Mouse (Mus musculus) kidney, embryonic 14.5 days (tissue): Measurements from ENCODE around the gene Ntn4. TPM values are rescaled to one million over a fixed set of nuclear protein-coding genes. Genes with fewer than 3 reads are reported as not detected.

Source experiments
- ATAC-seq: fragments of 200-750 bp; cut with Nextera tagmentation; 2 replicates; pipeline ENCODE4 v1.8.0; 2017; ENCODE audit warnings: moderate number of reproducible peaks, mild to moderate bottlenecking, moderate TSS enrichment, moderate library complexity; ENCODE audit not compliant: low FRiP score, low TSS enrichment
- H3K27ac ChIP-seq: fragments of 300-500 bp; sonication (generic); 2 replicates; pipeline ENCODE4 v1.5.1; 2014; ENCODE audit warnings: low read depth, mild to moderate bottlenecking, low read length, moderate library complexity, mixed read lengths
- H3K27me3 ChIP-seq: fragments of 300-500 bp; sonication (generic); 2 replicates; pipeline ENCODE4 v1.6.1; 2014; ENCODE audit warnings: mild to moderate bottlenecking, low read length; ENCODE audit not compliant: control insufficient read depth, insufficient read depth
- H3K36me3 ChIP-seq: fragments of 300-500 bp; sonication (generic); 2 replicates; pipeline ENCODE4 v1.6.1; 2014; ENCODE audit warnings: low read length, mixed read lengths; ENCODE audit not compliant: control insufficient read depth, insufficient read depth
- H3K4me1 ChIP-seq: fragments of 300-500 bp; sonication (generic); 2 replicates; pipeline ENCODE4 v1.6.1; 2014; ENCODE audit warnings: low read length, mixed read lengths; ENCODE audit not compliant: control insufficient read depth, insufficient read depth
- H3K4me2 ChIP-seq: fragments of 300-500 bp; sonication (generic); replicated peaks from 2 replicates; pipeline ENCODE4 v1.6.1; 2014; ENCODE audit warnings: low read depth, mild to moderate bottlenecking, low read length
- H3K4me3 ChIP-seq: fragments of 300-500 bp; sonication (generic); 2 replicates; pipeline ENCODE4 v1.5.1; 2014; ENCODE audit warnings: mild to moderate bottlenecking, low read length
- H3K9ac ChIP-seq: fragments of 300-500 bp; sonication (generic); 2 replicates; pipeline ENCODE4 v1.6.1; 2014; ENCODE audit warnings: low read depth, mild to moderate bottlenecking, low read length, moderate library complexity
- H3K9me3 ChIP-seq: fragments of 300-500 bp; sonication (generic); 2 replicates; pipeline ENCODE4 v1.6.1; 2016; ENCODE audit warnings: low read length; ENCODE audit not compliant: control insufficient read depth
- WGBS: fragments of 180-500 bp; shearing (Covaris S2); extraction: QIAGEN DNeasy Blood & Tissue Kit; methylation state at CpG from one replicate; pipeline ENCODE4 v1.1.7; 2014; 5-methylcytosine and 5-hydroxymethylcytosine counted together
- polyA plus RNA-seq: library from polyadenylated mRNA; unstranded; fragments of >200 nt; fragmentation: Nextera tagmentation; extraction: Ambion mirVana; gene quantifications from 2 replicates; pipeline ENCODE4 v1.2.1, GENCODE M21; 2014

Ntn4 gene
- polyA plus RNA-seq, 1 experiment from 2014 or later = 1.3 TPM

DNA sequence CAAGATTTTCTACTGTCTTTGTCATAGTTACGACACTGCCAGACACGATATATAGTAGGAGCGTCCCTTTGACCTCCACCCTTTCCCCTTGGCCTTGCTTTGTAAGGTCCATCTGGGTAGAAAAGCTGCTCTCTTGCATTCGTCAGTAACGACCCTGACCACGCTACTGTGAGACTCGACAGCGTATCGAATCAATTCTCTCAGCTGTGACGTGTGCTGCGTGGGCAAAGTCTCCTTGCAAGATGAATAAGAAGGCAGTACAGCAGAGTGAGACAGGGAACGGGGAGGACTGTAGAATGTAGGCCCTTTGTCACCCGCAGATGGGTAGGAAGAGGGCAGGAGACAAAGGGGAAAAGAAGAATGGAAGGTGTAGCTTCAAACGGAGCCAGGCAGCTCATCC, 110.8 kb downstream of the Ntn4 start:
- no peak for ATAC-seq
- Histone ChIP-seq H3K36me3 (no peaks in the 10 kb centered on the region), H3K4me2 (no peak overlapping the region), H3K4me1 (peaks cover 3% of the 10 kb centered on the region; the same call in 1 of the 2 replicates), H3K27ac (no peak overlapping the region), H3K27me3 (no peaks in the 10 kb centered on the region), H3K9me3 (no peaks in the 10 kb centered on the region), H3K9ac (no peak overlapping the region), H3K4me3 (no peak overlapping the region)
- 53% methylated on average over 14 of the region's 14 CpGs for WGBS

DNA sequence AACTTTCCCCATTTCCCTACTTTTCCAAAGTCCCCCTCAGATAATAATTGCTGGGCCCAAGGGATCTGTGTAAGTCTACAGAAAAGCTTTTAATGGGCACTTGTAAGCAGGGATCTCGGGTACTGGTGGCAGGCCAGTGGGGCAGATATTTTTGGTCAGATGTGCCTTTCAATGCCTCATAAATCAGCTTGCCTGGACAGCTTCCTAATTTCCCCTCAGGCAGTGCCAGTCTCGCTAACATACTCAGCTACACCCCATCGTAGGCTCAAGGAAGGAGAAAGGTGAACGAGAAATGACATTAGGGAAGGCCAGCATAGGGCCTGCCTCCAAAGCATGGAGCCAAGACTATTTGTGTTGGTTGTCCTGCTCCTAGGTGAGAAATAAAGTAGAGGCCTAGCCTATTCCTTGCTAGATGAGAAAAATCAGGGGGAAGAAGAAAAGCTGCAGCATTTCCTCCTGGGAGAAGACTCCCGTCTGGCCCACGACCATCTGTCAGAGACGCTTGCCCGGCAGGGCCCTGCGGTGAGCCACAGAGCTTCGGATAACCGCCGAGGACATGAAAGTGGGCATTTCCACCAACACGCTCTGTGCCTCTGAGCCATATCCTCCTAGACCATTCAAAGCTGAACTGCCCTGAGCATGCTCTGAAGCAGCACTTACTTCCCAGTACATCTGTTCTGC, 113.4 kb downstream of the Ntn4 start:
- H3K4me2 ChIP-seq = no peak overlapping the region
- no peak overlapping the region for H3K9ac ChIP-seq
- H3K27ac ChIP-seq = no peak overlapping the region
- no peaks in the 10 kb centered on the region for H3K9me3 ChIP-seq
- no peaks in the 10 kb centered on the region for H3K27me3 ChIP-seq
- WGBS = 78% methylated on average over 13 of the region's 13 CpGs
- H3K4me3 ChIP-seq = no peak overlapping the region
- no peak for ATAC-seq
- no peaks in the 10 kb centered on the region for H3K36me3 ChIP-seq
- H3K4me1 ChIP-seq = peaks cover 3% of the 10 kb centered on the region; the same call in 1 of the 2 replicates

- Histone ChIP-seq H3K36me3 (no peaks in the 10 kb centered on the region), H3K4me3 (no peak overlapping the region), H3K27me3 (no peaks in the 10 kb centered on the region), H3K4me1 (no peaks in the 10 kb centered on the region), H3K4me2 (no peak overlapping the region), H3K9ac (no peak overlapping the region), H3K27ac (no peak overlapping the region), H3K9me3 (no peaks in the 10 kb centered on the region)
- ATAC-seq = no peak
- WGBS = 77% methylated on average over 10 of the region's 10 CpGs
These were observed 115.7 kb downstream of the Ntn4 start for GRCm38 (mm10) chr10:93756211-93756610.

DNA sequence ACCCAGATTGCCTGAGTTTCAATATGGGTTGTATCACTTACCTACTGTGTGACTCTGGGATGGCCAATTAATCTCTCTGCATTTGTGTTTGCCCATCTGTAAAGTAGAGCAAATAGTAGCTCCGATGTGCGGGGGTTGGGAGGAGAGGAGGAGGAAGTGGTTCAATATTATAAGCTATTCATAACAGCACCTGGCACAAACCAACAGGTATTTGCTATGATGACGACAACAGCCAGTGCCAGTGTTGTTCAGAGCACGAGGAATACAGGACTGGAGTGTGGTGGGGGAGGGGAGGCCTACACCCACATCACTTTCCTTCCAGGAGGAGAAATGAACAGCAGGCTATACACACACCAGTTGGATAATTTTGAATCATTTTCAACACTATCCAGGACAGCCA, 119.2 kb downstream of the Ntn4 start:
- Histone ChIP-seq H3K27me3 (no peaks in the 10 kb centered on the region), H3K9me3 (no peaks in the 10 kb centered on the region), H3K4me3 (no peak overlapping the region), H3K36me3 (no peaks in the 10 kb centered on the region), H3K9ac (no peak overlapping the region), H3K4me1 (no peaks in the 10 kb centered on the region), H3K27ac (no peak overlapping the region), H3K4me2 (no peak overlapping the region)
- WGBS = 82% methylated on average over 4 of the region's 4 CpGs
- ATAC-seq = no peak

- Histone ChIP-seq H3K9ac (no peak overlapping the region), H3K4me2 (no peak overlapping the region), H3K27me3 (no peaks in the 10 kb centered on the region), H3K9me3 (no peaks in the 10 kb centered on the region), H3K27ac (no peak overlapping the region), H3K4me3 (no peak overlapping the region), H3K36me3 (no peaks in the 10 kb centered on the region), H3K4me1 (no peaks in the 10 kb centered on the region)
- WGBS = 86% methylated on average over 5 of the region's 5 CpGs
- no peak for ATAC-seq
These were observed 119.9 kb downstream of the Ntn4 start for GRCm38 (mm10) chr10:93760429-93760828.

DNA sequence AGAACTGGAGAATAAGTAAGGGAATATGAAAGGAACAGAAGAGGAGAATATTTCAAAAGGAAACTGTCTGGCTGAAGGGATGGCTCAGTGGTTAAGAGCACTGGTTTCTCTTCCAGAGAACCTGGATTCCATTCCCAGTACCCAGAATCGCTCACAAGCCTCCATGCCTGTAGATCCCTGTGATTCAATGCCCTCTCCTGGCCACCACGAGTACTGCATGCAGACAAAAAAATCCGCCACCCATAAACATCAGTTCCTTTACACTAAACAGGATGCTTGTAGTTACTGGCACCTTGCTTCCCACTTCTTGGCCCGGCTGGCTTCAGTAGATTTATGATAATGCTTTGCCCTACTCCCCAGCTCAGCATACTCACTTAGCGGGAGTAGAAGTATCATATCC, 122.6 kb downstream of the Ntn4 start:
- Histone ChIP-seq H3K9ac (no peak overlapping the region), H3K4me1 (no peaks in the 10 kb centered on the region), H3K27ac (no peak overlapping the region), H3K27me3 (no peaks in the 10 kb centered on the region), H3K4me2 (no peak overlapping the region), H3K36me3 (no peaks in the 10 kb centered on the region), H3K4me3 (no peak overlapping the region), H3K9me3 (no peaks in the 10 kb centered on the region)
- WGBS = 29% methylated on average over 5 of the region's 5 CpGs
- no peak for ATAC-seq

- Histone ChIP-seq H3K9me3 (no peaks in the 10 kb centered on the region), H3K27ac (no peak overlapping the region), H3K27me3 (no peaks in the 10 kb centered on the region), H3K4me2 (no peak overlapping the region), H3K4me1 (no peaks in the 10 kb centered on the region), H3K9ac (no peak overlapping the region), H3K4me3 (no peak overlapping the region), H3K36me3 (no peaks in the 10 kb centered on the region)
- WGBS = 96% methylated on average over 5 of the region's 5 CpGs
- no peak for ATAC-seq
These were observed 125.7 kb downstream of the Ntn4 start for GRCm38 (mm10) chr10:93766221-93766620.

- no peak for ATAC-seq
- WGBS = 77% methylated on average over 5 of the region's 5 CpGs
- H3K4me2 ChIP-seq = no peak overlapping the region
- no peaks in the 10 kb centered on the region for H3K4me1 ChIP-seq
- H3K4me3 ChIP-seq = no peak overlapping the region
- H3K27ac ChIP-seq = no peak overlapping the region
- H3K36me3 ChIP-seq = no peaks in the 10 kb centered on the region
- H3K27me3 ChIP-seq = no peaks in the 10 kb centered on the region
- H3K9ac ChIP-seq = no peak overlapping the region
- no peaks in the 10 kb centered on the region for H3K9me3 ChIP-seq
These were observed 126.8 kb downstream of the Ntn4 start for GRCm38 (mm10) chr10:93767245-93767644.

DNA sequence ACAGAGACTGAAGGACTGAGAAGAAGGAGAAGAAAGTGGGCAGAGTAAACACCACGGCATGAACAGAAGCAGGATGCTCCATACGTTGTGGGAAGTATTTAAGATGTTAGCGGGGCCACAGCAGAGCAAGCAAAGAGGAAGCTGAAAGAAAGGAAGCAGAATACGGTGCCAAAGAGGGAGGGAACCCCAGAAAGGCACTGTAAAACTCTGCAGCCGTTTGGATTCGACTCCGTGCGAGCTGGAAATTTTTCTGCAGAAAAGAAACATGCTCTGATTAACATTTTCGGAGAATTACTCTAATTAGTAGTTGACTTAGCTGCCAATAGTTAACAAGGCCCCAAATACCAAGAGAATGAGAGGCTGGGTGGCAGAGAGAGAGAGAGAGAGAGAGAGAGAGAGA, 127.7 kb downstream of the Ntn4 start:
- no peaks in the 10 kb centered on the region for H3K4me1 ChIP-seq
- ATAC-seq = no peak
- no peak overlapping the region for H3K4me3 ChIP-seq
- WGBS = 66% methylated on average over 9 of the region's 9 CpGs
- H3K9me3 ChIP-seq = no peaks in the 10 kb centered on the region
- H3K36me3 ChIP-seq = no peaks in the 10 kb centered on the region
- no peaks in the 10 kb centered on the region for H3K27me3 ChIP-seq
- no peak overlapping the region for H3K4me2 ChIP-seq
- H3K9ac ChIP-seq = no peak overlapping the region
- no peak overlapping the region for H3K27ac ChIP-seq
